Mouse (Mus musculus) inflammation-experienced regulatory T-cells, adult 6 months (primary cell): ENCODE data around the gene Cyp39a1. TPM values are rescaled to one million over a fixed set of nuclear protein-coding genes. Genes with fewer than 3 reads are reported as not detected.
A peak's percentile ranks its signal among the peaks of the same experiment; 100 is the strongest.

Source experiments
- ATAC-seq: one replicate; pipeline ENCODE4 v1.8.0; 2017
- polyA plus RNA-seq, 3 experiments: library from polyadenylated mRNA; unstranded; fragments of 100-300 nt; shearing (Covaris generic); gene quantifications; one replicate each; pipeline ENCODE4 v1.2.1; 2017

Cyp39a1 gene
- 1 to 10 TPM in 2 of 3 experiments, under 1 TPM in 1; 0.71 to 1.4 (median 1.2) TPM for polyA plus RNA-seq

GRCm38 (mm10) chr17:43667290-43667843, at the start of gene Cyp39a1:
Cyp39a1 (plus strand) TSS chr17:43667425.
- ATAC-seq, result no peak

GRCm38 (mm10) chr17:43619156-43619555, 48.1 kb upstream of the Cyp39a1 start:
- no peak for ATAC-seq

DNA sequence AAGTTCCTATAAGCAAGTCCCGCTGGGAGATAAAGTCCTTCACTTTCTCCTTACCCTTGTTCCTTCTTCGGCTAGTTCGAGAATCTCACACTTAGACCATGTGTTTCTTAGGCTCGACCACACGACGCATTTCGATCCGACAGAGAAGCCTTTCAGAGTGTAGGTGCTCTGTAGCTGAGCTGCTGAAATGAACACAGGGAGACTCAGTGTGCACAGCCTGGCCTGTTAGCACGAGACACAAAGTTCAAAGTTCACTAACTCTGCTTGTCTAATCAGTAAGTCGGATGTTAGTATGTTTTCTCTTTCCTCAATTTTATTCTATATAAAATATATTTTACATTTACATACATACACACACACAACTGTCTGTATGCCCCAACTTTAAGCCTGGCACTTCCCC, 45.1 kb upstream of the Cyp39a1 start:
- no peak for ATAC-seq

DNA sequence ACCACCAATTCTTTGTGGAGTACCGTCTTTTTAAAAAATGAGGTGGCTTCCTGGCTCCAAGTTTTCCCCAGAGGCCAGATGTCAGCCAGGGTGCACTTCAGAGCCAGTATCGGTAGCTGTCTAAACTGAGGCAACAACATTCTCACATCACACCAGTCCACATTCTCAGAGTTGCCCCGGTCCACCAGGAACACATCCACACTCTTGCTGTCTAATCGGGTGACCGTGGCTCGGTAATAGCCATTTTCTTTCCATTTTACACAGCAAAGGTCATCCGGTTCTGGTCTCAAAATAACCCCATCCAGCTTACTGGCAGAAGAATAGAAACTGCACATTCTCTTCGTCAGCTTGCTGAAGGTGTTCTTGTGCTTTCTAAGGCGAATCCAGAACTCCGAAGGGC, 39.0 kb upstream of the Cyp39a1 start:
- ATAC-seq, result no peak

DNA sequence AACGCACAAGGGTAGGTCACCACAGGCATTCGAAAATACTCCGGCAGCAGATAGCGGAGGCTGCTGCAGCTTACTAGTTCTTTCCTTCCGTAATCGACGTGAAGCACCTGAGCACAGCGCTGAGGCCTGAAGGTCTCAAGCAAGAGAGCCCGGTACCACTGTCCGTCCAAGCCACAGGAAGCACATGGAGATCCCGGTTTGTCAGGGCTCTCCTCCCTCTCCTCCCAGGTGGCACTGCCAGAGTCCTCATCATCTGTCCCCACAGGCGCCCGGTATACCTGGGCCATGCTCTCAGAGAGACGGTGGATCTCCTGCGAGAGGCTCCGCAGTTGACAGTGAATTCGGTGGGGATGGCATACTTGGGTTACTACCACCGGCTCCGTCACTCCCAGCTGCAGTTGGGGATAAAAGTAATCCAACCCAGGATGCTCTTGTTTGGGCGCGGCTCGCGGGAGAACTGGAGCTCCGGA, 38.2 kb upstream of the Cyp39a1 start:
- ATAC-seq, result no peak

DNA sequence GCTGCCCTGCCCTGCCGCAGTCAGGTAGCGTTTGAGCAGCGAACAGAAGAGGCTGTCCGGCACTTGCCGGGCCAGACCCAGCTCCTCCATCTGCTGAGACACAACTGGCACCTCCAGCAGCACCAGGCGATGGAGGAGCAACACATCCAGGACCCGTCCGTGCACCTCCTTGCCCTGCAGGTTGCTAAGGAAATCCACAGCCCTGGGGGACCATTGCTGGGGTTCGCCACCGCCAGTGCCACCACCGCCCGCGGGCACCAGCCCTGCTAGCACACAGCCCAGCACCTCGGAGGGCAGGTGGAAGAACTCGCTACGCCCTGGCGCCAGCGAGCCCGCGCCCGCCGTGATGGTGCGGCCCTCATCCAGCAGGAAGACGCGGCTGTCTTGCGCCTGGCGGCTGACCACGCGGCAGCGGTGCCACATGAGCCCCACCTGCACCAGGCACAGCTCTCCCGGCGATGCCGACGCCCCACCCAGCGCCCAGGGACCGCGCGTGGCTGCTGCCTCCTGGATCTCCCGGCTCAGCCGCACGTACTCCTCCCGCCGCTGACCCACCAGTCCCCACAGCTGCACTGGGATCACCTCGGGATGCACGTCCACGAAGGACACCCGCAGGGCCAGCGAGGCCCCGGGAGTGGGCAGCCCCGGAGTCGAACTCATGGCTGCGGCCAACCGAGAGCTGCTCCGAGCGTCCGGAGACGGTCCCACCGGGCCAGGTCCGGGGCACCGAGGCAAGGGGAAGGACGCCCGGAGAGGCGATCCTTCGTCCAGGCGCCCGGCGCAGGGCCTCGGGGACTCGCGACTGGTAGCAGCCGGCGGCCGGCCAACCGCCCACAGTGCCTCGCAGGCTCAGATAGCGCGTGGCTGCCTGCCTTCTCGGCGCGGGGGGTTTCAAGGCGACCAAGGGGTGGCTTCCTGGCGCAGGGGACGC, 37.5 kb upstream of the Cyp39a1 start, which contains the start of gene Tdrd6:
Tdrd6 (minus strand) TSS at position 804 of the 931 bp plus-strand sequence.
- no peak for ATAC-seq

DNA sequence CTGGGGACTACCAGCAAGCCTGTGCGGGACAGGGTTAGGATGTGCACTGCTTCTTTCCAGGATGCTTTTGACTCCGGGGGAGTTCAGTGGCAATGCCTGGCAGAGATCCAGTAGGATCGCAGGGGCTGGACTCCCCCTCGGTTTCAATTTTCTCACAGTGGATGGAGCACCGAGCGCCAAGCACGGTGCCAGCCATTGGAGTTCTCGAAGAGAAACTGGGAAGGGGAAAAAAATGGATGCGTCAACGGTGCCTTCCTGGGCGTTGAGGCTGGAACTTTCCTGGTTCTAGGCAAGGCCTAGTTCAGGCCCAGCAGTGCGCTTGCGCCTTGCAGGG, 36.8 kb upstream of the Cyp39a1 start:
- ATAC-seq, result no peak

DNA sequence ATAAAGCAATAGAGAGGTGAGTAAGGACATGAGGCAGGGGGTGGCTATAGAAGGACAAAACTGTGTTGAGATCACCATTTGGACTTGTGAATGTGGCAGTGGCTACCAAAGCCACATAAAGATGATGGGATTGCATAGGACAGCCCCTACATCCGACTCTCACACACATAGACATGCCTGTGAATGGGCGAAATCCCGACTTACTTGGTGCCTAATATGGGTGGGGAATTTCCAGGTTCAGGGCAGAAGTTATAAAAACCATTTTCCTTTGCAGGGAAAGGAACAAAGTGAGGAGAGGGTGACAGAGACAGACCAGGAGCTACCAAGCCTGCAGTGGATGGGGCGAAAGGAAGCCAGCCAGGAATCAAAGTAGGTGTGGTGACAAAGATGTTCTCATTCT, 30.1 kb upstream of the Cyp39a1 start:
- no peak for ATAC-seq

- ATAC-seq, result no peak
Observed at GRCm38 (mm10) chr17:43640825-43641224, 26.4 kb upstream of the Cyp39a1 start.

DNA sequence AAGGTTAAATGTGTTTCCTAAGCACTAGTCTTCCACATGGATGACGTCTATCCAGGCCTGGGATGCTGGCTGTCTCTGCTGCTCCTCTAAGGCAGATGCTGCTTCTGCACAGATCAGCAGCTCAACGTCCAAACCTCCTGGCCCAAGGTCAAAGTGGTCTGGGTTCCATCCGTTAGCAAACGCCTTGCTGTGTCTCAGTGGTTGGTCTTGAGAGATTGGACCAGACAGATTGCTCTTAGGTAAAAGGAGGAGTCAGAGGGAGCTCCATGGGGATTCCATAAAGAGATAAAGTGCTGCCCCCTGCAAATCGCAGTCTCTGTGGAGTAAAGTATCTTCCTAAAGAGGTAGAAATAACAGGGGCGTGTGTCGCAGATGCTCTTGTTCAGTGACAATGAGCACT, 24.0 kb upstream of the Cyp39a1 start:
- no peak for ATAC-seq

GRCm38 (mm10) chr17:43644375-43644774, 22.9 kb upstream of the Cyp39a1 start:
- ATAC-seq, result no peak

DNA sequence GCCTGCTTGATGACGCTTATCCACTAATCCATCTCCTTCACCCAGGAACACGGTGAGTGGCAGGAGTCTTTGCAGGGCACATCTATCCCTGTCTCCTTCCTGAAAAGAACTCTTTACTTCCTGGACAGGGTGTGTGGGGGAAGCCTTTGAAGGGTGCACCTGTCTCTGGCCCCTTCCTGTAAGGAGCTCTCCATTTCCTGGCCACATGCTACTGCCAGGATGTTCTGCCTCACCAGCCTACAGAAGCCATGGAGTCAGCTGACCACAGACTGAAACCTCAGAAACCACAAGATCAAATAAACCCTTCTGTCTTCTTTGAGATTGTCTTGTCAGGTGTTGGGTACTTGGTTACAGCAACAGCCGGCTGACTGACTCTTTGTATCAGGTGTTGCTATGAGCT, 22.1 kb upstream of the Cyp39a1 start:
- no peak for ATAC-seq

DNA sequence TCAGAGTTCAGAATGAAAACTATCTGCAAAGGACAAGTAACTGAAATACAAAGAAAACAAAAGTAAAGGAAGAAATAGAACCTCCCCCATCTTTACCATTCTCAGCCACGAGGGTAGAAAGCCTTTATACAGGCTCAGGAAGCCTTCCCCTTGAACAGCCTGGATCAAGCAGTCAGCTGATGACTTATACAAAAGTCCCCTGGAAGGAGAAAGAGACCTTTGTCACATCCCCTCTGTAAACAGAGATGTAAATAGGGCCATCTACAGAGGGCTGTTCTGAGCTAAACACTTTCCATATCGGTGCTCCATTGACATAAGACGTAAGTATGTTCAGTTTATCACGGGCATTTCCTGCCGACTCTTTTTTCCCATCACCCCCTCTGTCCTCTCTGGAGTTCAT, 20.3 kb upstream of the Cyp39a1 start:
- ATAC-seq, result no peak

DNA sequence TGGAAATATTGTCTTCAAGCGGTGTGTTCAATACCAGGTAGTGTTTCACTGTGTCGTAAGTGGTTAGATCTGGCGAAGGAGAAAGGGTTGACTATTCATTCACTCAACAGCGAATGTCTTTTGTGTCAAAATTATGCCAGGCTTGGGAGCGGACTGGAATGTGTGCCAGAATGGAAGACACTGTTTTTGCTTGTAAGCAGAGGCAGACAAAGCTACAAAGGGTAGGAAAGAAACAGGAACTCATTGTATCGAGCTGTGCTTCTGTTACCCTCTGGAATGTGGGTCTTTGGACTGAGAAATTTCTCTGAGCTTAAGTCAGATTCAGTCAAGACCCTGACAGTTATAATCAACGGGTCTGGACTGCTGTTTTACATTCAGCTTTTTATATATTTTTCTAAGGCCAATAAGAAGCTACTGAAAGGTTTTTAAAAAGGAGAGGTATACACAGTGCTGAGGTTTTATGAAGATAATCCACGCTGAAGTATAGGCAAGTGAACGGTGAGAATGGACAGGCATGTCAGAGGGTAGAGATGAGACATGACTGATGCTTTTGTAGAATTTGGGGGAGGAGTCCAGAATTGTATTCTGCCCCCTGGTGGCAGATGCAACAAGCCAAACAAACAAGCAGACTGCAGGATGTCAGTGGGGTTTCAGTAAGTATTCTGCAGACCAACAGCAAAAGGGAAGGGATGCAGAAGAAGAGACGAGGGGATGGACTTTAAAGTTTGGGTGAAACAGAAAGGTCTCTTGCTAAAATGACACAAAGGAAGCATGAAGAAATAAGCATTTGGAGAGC, 17.4 kb upstream of the Cyp39a1 start:
- no peak for ATAC-seq

GRCm38 (mm10) chr17:43651314-43652046, 15.7 kb upstream of the Cyp39a1 start:
- no peak for ATAC-seq

DNA sequence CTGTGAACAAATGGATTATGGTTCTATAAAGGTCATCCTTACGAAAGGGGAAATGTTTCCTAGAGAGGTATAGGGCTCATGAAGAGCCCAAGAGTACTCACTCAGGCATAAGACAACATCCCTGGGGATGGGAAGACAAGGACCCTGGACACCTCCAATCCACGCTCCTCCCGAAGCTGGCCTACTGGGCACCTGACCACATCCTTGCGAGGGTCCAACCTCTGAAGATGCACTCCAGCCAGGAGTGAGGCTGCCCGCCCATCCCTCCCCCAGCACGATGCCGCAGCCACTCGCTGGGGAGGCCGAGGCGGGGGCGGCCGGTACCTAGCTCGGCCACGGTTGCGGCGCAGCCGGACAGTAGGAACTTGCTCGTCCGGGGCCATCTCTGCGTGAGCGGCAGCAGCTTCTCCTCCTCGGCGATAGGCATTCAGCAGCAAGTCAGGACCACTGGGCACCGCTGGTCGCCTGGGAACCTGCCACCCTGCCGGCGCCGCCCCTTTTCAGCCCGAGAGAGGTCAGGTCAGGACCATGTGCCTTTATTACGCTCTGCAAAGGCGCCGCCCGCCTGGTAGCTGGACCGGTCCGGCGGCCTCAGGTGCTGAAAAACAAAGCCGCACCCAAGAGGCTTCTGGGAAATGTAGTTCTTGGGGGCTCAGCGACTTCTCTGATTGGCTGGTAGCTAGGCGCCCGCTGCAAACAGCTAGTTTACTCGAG, 492 bp upstream of the Cyp39a1 start, which contains the start of gene Slc25a27:
Slc25a27 (minus strand) TSS at position 639 of the 714 bp plus-strand sequence.
- peak; percentile 99 for ATAC-seq

- ATAC-seq, result no peak
Observed at GRCm38 (mm10) chr17:43669145-43669695, 2.0 kb downstream of the Cyp39a1 start.

DNA sequence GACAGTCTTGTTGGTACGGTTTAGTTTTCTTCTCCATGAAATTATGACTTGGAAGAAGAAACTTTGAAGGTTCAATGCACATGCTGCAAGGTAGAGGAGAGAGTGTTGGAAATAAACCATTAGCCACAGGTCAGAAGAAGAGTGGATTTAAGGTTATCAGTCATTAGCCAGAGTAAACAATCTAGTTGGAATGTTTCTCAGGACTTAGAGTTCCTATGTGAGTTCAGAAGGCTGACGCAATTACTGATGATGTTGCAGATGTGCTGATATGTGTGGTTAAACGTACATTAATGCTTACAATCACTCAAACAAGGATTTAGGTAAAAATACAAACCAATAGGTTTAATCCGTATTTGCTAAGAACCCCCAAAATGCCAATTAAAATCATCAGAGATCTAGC, 4.7 kb downstream of the Cyp39a1 start:
- no peak for ATAC-seq

DNA sequence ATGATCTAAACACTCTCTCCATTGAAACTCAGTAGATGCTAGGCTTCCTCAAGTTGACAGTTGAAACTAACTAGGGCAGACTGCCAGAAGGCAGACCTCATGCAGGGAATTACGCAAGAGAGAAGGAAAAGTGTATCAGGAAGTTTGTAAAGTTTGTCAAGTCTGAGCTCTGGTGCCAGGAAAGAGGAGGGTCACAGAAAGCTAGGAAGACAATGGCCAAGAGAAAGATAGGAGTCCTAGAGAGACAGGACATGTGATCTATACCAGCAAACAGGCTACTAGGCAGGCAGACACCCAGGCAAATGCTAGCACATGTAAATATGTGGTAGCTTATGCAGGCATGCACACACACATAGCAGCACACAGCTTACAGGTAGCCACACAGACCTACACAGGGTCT, 8.0 kb downstream of the Cyp39a1 start:
- ATAC-seq, result no peak

DNA sequence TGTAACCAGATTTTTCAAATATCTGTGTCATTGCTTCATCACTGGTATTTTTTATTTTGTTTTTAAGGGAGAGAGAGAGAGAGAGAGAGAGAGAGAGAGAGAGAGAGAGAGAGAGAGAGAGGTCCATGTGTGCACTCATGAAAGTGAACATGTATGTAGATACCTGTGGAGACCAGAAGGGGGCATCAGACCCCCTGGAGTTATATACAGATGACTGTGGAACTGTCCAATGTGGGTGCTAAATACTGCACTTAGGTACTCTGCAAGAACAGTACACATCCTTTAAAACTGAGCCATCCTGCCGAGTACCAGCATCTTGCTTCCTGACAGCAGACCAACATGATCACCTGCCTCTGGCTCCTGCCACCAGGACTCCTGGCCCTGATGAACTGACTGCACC, 9.0 kb downstream of the Cyp39a1 start:
- no peak for ATAC-seq

- no peak for ATAC-seq
Observed at GRCm38 (mm10) chr17:43677317-43677716, 10.1 kb downstream of the Cyp39a1 start.
